Mouse (Mus musculus) liver, postnatal 0 days (tissue): ENCODE results near the gene Slc39a11.

ENCODE experiments used
- CTCF ChIP-seq: sonication (generic); IDR thresholded peaks from 2 replicates; pipeline ENCODE4 v1.5.1; 2016; ENCODE audit warnings: antibody characterized with exemption, low read depth
- EP300 ChIP-seq: IDR thresholded peaks from 2 replicates; pipeline ENCODE4 v1.6.1; 2016; ENCODE audit warnings: antibody characterized with exemption, low read depth, mild to moderate bottlenecking

DNA sequence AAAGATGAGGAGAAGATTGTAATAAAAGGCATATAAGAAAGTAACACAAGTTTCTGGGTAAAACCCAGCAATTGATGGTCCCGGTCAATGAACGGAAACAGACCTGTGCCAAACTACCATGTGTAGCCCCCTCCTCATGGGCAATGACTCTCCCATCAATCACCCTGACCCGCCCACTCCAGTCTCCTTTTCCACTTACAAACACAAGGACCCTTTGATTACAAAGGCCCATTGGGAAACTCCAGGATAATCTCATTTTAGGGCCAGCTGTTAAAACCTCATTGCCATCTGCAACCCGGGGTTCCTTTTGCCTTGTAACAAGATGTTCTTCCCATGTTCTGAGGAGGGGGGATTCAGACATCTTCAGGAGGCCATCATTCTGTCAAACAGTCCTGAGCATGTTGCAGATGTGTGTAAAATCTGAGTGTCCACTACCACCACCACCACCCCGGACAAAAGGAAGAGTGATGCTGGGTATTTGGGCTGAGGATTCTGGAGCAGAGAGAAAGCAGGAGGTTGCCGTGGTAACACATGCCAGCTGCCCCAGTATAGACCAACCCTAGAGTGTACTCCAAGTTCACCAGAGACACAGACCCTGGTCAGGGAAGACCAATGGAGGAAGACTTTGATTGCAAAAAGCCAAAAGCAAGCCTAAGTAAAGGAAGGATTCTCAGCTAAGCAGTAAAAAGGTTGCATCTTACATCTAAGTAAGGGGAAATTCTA lies 419.3 kb downstream of the Slc39a11 start:
- no peak for TF ChIP-seq CTCF
- TF ChIP-seq EP300: no peak
